Mouse (Mus musculus) NIH3T3 (cell line): ENCODE results near the gene Pde2a.
A peak's percentile ranks its signal among the peaks of the same experiment; 100 is the strongest.

ENCODE experiments used
- DNase-seq: peaks from one replicate; pipeline ENCODE4 v3.0.0-alpha.2; 2012; ENCODE audit warnings: low read depth

The Pde2a gene

DNA sequence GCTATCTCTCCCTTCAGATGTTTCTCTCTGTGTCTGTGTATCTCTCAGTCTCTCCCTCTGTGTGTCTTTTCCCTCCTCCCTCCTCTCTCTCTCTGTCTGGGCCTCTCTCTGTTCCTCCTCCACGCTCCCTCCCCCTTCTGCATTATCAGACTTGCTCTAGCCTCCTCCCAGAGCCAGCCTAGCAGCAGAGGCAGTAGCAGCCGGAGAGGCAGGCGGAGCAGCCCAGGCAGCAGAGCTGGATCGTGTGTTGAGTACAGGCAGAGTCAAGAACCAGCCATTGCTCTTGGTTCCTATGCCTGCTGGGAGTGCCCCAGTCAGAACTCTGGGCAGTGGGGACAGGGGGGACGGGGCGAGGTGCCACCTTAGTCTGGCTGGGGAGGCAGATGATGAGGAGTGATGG, at the start of gene Pde2a:
Pde2a (plus strand) TSS at position 163 of the 400 bp plus-strand sequence.
- DNase-seq = no peak

DNA sequence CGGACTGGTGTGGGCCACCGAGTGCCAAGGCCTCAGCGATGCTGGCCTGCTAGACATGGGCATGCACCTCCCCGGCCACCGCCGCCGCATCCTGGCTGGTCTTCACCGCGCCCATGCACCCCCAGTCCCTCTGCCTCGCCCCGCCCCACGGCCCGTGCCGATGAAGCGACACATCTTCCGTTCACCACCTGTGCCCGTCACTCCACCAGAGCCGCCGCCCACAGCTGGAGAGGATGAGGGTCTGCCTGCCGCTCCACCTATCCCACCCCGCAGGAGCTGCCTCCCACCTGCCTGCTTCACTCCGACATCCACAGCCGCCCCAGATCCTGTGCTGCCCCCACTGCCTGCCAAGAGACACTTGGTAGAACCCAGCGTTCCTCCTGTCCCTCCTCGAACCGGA, 48.4 kb upstream of the Pde2a start:
- no peak for DNase-seq

DNA sequence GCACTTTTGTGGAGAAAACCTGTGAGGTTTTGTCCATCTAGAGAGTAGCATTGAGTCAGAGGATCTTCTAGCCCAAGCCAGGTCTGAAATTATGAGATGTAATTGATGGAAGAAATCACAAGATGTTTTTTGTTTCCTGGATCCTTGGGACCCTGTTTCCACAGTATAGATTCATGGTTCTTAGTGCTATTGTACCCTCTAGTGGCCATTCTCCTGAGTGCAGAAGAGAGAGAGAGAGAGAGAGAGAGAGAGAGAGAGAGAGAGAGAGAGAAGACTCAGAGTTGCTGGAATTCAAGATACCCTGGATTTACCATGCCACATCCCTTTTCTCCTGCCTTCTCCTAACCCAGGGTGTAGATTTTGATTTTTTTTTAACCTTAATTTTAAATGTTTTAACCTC, 47.3 kb upstream of the Pde2a start:
- DNase-seq = peak; percentile 81

- peak; percentile 67 for DNase-seq
Observed at GRCm38 (mm10) chr7:101376701-101377340, 44.7 kb upstream of the Pde2a start.

- peak; percentile 27 for DNase-seq
Observed at GRCm38 (mm10) chr7:101377741-101378262, 43.7 kb upstream of the Pde2a start.

DNA sequence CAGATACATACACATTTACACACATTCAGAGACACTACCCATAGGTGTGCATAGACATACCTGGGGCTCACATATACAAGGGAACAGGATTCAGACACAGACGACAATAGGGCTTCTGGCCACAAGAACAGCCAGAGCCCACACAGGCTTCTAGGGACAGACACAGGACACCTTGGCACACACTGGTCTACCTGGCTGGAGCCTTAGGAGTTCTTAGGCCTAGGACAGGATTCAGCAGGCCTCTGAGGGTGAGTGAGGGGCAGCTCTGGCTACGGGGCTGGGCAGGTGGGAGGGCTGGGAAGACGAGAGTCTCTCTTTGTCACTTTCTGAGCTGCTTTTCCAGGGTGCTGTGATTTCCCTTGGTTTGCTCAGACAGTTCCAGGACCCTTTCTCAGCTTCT, 43.2 kb upstream of the Pde2a start:
- no peak for DNase-seq

- DNase-seq = no peak
Observed at GRCm38 (mm10) chr7:101378796-101379465, 42.6 kb upstream of the Pde2a start.

DNA sequence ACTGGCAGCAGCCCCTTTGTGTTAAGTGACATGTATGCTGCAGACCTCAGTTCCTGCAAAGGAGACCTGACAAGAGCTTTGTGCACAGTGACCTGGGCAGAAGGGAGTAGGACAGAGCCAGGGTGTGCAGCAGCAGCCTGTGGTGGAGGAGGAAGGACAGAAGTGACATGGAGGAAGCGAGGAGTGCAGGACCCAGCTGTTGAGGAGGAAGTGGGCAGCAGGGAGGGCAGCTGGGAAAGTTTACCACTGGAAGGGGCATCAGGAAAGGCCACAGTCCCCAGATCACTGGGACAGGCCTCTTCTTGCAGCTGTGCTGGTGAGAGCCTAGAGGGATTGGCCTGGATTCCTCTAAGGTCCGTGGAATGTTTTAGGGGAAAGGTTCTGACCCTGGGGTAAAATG, 41.8 kb upstream of the Pde2a start:
- no peak for DNase-seq

- DNase-seq = no peak
Observed at GRCm38 (mm10) chr7:101381512-101381911, 40.0 kb upstream of the Pde2a start.

DNA sequence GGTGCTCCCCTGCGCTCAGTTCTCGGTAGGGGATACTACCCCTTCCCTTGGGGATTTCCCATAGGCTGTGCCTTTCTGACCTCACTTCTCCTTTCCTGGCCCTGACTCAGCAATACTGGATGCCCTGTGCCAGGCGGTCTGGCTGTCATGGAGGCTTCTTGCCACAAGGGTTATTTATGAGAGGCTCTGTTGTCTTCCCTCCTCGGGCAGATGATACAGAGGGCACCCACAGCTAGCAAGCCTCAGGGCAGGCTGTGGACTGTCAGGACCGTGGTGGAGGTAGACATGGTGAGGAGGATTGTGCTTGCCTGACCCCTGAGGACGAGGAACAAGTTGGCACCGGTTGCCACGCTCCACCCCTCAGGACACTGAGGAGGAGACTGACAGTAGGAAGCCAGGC, 39.1 kb upstream of the Pde2a start:
- no peak for DNase-seq

GRCm38 (mm10) chr7:101383756-101384155, 37.7 kb upstream of the Pde2a start:
- no peak for DNase-seq

DNA sequence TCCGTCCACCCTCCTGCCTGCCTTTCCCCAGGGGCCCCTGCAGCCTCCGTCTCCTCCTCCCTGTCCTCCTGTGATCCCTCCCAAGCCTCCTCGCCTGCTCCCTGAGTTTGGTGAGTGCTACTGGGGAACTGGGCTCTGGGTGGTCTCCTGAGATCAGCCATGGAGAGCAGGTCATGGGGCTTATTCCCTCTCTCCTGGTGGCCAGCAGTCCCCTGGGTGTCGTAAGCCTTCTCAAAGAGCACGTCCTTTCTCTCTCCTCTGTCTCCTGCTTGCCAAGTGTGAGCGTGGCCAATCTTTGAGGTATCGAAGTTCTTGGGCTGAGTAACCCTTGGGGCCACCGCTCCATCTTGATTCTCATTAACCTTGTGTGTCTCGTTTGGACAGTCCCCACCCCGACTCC, 36.6 kb upstream of the Pde2a start:
- no peak for DNase-seq

- no peak for DNase-seq
Observed at GRCm38 (mm10) chr7:101385331-101385733, 36.2 kb upstream of the Pde2a start.

- no peak for DNase-seq
Observed at GRCm38 (mm10) chr7:101385866-101386452, 35.5 kb upstream of the Pde2a start.

- no peak for DNase-seq
Observed at GRCm38 (mm10) chr7:101389256-101389655, 32.2 kb upstream of the Pde2a start.

DNA sequence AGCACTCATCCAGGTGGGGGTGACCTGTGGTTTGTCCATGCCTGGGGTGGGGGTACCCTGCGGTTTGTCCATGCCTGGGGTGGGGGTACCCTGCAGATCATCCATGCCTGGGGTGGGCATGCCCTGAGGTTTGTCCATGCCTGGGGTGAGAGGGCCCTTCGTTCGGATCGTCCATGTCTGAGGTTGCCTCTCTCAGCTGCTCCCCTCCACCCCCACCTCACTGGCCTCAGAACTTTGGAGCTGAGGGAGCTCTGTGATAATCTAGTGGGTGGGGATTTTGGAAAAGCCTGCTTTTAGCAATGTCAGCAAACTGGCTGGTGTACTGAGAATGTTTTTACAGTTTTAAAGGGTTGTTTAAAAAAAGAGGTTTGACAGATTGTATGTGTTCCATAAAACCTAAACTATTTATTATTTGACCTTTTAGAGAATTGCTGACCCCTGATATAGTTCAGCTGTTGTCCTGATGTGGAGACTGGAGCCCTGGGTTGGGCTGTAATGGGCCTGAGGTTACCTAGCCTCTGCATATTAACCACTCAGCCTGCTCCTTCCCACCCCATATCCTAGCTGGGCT, 29.5 kb upstream of the Pde2a start:
- no peak for DNase-seq

GRCm38 (mm10) chr7:101393015-101393414, 28.5 kb upstream of the Pde2a start:
- no peak for DNase-seq

DNA sequence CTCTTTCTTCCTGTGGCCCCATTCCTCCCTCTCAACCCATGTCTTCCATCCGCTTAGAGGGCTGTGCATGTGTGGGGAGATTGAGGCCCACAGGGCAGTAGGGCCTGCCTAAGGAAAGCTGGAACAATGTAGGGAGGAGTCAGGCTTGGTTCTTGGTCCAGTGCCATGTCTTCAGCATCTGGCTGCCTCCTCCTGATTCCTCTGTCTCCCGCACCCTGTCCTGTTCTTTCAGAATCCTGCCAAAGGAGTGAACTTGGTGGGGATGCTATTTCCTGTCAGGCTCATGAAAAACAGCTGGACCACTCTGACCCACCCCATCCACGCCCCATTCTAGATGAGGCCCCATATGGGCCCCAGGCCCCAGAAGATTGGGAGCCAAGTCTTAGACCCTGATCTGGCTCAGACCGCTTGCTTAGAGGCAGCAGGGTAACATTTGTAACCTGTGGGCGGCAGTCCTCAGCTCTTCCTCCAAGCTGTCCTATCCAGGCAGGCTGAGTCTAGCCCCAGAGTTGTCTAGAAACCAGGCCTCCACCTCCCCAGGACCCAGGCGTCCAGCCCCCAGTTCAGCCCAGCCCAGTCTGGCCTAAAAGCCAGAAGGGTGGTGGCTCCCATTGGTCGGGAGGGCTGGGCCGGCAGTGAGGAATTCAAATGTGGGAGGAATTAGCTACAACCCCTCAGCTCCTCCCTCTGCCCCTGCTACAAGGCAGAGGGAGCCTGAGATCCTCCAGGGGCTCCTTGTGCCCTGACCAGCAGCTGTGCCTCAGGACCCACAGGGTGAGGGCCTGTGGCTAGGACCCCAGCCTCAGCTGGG, 27.6 kb upstream of the Pde2a start:
- DNase-seq = peak; percentile 84

DNA sequence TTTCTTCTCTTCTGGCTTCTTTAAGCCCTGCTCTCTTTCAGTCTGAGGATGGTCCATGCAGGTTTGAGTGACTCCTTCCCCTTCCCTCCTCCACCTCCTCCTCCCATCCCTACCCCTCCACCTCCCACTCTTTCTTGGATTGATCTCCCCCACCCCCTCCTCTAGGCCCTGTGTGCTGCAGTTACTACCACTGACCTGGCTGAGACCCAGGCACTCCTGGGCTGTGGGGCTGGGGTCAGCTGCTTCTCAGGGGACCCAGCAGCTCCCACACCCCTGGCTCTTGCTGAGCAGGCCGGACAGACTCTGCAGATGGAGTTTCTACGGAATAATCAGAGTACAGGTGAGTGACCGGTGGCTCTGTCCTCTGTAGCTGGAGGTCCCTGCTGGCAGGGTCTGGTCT, 26.9 kb upstream of the Pde2a start:
- no peak for DNase-seq

- no peak for DNase-seq
Observed at GRCm38 (mm10) chr7:101395471-101395870, 26.0 kb upstream of the Pde2a start.

- peak; percentile 62 for DNase-seq
Observed at GRCm38 (mm10) chr7:101397175-101397574, 24.3 kb upstream of the Pde2a start.

GRCm38 (mm10) chr7:101401510-101401909, 20.0 kb upstream of the Pde2a start:
- no peak for DNase-seq
